Mouse (Mus musculus) thymus, postnatal 4 days (tissue): Measurements from ENCODE around the gene Plcxd2.

ENCODE experiments used
- DNase-seq: peaks from one replicate; pipeline ENCODE4 v3.0.0; 2021

The Plcxd2 gene

DNA sequence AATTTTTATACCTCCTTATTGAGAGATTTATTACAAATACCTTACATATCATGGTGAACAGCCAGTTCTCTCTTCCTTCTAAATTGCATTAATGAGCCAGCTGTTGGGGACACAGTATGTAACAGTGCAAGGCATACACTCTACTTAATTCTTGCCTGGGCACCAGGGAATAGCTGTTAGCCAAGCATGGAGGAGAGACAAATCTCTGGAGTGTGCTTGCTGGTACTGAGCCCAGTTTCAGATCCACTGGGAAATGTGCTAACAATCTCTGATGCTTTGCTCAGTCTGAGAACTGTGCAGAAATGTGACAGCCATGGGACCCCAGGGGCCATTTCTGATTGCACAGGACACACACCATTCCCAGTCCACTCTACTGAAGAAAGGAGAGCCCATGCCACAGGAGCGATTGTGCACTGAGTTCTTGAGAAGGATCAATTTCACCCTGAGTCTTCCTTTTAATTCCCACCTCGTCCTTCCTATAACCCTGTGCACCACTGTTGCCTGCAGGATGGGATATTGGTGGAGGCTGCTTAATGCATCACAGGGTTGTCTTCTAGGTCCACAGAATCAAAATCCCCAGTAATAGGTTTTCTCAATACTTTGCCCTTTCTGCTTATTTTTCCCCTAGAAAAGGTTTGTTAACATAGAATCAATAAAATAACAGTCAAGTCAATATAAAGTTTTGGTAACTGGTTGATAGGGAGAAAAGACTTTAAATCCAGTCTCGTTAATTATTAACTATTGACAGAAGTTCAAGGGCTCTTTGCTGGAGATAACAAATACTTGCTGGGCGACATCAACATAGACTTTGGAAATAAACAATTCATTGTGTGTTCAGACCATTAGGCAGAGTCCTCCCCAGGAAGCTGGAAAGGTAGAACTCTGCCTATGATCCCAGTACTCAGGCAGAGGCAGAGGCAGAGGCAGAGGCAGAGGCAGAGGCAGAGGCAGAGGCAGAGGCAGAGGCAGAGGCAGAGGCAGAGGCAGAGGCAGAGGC is 25.1 kb downstream of the Plcxd2 start:
- DNase-seq: no peak

DNA sequence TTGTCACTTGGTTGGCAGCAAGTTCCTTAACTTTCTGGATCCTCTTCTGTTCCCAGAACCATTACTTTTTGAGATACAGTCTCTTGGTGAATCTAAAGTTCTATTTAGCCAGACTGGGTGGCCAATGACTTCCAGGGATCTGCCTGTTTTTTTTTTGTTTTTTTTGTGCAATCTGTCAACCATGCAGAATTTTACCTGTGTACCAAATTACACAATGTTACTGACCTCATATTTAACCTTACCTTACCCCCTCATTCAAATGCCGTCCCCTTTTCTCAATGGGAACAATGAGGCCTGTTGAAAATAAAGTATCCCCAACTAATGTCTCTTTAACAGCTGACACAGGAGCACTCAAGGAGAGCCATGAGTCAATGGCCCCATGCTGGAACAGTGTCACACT is 33.8 kb downstream of the Plcxd2 start:
- DNase-seq: no peak

DNA sequence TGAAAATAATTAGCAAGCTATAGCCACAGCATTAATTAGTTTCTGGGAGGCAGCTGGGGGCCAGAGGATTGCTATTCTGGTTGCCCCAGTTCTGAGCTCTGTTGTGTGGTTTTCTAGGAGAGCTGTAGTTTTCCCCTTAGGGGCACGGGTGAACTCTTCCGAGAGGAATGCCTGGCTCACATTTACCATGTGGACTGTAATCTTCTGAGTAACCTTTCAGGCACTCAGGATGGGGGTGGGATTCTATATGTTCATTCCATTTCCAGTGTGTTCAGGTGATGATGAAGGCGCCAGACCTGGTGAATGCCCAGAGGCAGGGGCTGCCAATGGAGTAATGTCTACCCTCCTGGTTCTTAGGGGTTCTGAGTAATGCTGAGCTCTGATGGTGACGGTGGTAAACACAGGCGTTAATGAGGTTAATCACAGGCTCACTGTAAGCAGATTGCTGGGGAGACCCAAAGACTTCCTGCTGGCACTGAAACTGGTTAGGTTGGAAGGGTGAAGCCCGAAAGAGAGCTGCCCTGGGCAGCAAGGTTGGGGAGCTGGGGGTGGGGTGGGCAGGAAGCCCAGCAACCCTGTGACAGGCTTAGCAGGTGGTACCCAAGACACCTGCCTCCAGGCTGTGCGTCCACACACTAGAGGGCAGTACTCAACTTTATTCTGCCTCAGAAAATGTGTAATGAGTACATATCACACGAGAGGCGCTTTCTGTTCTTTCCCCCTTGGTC is 35.9 kb downstream of the Plcxd2 start:
- peak; percentile 47 for DNase-seq

DNA sequence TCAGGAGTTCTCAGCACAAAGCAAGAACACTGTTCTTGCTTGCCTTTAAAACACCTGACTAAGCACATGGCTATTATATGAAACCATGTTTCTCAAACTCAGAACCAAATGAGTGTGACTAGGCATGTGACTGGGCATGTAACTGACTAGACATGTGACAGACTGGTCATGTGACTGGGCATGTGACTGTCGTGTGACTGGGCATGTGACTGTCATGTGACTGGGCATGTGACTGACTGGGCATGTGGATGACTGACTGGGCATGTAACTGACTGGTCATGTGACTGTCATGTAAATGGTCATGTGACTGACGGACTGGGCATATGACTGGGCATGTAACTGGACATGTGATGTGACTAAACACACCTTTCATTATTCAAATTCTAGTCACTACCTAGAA is 39.8 kb downstream of the Plcxd2 start:
- no peak for DNase-seq

DNA sequence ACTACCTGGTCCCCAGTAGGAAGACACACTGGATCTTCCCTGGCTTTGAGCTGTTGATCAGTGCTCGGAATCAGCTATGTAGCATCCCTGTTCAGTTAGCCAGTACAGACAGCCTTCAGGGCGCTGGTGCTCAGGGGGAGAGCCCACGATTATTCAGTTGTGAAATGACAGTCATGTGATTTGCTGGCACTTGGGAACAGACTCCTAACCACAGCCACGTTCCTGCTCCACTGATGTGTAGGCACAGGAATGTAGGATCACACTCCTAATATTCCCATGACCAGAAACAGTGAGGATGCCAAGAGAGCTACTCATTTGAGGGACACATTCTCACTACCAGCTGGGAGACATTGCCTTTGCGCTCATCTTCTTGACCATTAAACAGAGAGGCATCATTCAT is 41.3 kb downstream of the Plcxd2 start:
- no peak for DNase-seq

DNA sequence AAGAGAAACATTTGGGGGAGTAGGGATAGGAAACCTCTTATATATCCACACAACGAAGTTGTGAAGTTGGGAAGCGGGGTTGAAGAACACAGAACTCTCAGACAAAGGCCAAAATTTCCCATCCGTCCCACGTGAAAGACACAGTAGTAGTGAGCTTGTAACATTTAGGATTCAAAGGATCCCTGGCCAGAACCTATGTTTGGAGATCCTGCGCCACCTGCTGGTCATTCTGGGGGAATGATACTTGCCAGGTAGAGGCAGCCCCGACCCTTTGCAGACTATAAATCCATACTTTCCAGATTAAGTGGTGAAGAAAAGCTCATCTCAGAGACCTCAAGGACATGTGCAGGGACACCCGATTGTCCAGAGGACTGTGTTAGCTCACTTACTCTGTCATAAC is 42.5 kb downstream of the Plcxd2 start:
- peak; percentile 77 for DNase-seq

DNA sequence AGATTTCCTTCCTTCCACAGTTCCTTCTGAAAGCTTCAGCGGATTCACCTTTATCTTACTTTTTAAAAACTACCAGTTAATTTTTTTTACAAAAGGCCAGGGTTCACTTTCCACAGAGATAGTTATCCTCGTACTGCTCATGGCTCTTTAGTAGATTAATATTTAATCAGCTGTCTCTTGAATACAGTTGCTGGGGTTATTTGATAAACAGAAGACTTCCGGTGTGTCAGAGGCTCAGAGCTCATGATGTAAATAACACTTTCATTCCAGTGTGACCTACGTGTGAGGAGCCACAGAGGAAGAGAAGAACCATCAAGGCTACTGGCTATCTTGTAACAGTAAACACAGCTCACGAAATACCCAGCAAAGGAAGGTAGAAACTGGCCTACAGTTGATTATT is 43.4 kb downstream of the Plcxd2 start:
- DNase-seq: no peak

DNA sequence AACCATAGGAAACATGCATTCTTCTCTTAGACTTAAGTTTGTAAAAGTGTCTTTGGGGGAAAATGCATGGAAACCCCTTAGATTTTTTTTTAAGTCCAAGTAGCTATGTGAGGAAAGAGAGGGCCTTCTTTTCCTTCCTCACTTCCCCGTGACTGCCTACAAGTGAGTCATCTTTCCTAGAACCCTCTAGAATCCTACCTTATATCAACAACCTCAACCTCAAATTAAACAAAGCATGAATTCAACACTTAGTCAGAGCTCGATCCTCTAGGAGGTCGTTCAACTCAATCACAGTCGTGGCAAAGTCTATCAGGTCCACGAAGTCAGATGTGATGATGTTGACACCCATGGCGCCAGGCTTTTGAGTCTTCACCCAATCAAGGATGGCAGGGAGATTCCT is 45.2 kb downstream of the Plcxd2 start:
- DNase-seq: no peak

DNA sequence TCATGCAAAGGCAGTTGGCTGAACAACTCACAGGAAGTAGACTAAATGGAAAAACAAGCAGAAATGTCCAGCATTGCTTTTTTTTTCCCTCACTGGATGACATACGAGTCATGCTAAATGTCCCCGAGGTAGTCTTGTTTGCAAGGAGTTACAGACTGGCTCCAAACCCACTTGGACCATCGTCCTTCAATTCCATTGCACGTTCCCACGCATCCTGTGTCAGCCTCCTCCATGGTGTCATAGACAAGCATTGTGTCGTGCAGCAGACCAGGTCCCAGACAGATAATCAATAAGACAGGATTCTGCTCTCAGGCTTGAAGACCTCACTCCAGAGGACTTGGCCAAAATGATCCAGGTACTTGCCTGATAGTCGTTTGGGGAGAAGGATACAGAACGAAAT is 46.2 kb downstream of the Plcxd2 start:
- no peak for DNase-seq

DNA sequence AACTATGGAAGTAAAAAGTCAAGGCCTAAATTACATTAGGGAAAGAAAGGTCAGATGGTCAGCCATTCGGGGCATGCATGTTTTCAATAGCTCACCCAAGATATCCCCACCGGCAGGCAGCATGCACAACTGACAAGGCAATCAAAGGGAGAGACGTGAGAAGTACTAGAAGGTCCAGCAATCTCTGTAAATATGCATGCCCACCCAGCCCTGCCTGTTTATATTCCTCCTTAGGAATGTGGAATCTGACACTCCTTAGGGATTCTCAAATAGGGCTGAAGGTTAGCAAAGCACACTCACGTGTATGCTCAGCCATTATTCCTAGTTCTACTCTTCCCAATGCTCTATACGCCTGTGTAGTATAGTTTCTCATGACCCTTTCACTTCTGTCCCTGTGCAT is 46.9 kb downstream of the Plcxd2 start:
- DNase-seq: no peak

DNA sequence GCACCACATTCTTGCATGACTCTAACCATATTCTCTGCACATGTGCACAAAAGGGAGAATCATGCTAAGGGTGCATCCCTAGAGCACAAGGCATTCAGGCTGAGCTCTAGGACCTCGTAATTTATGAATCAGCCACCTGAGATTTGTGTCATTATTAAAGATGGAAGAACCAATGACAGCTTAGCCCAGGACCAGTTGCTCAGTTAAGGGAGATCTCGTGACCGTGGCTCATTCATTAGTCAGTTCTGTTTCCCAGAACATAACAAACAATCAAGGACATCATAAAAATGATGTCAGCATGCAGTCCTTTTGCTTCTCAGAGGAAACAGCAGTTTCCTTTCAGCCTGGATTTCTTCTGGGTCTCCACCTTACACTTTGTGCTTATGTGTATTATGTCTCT is 49.0 kb downstream of the Plcxd2 start:
- DNase-seq: no peak

DNA sequence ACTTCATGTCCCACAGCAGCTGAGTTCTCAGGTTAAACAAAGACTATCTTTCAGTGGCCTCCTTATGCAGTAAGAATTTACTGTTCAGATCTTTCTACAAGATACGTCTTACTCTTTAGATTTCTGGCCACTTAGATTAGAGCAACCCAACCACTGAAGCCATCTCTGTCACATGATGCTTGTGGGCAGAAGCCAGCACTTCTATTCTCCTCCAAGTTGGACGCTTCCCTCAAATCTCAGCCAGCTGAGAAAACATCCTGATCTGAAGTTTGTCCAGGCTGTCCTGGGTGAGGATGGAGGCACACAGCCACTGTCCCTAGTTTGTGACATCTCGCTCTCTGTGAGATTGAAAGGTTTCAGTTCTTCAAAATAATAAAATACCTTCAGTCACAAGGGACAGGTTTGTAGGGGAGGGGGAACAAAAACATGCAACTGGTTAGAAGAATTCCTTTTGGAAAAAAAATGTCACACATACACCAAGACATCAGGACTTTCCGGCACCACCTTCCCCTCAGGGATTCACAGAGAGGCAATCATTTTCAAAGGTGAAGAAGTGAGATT is 53.5 kb downstream of the Plcxd2 start:
- DNase-seq: no peak

DNA sequence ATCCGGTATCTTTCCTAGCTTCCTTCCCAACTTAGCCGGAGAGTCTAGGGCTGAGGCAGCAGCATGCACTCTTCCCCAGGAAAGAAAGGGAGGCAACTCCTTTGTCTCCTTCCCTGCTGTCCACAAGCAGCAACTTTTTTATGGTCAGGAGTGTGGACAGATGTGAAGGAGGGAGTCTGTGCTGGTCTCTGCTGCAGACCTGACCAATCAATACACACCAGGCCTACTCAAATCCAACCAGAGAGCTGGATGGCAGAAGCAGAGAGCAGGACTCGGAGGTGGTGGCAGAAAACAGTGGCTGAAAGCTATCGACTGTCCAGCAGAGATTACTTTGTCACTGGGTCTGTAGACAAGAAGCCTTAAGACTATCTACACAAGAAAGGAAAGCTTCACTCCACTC is 56.6 kb downstream of the Plcxd2 start, which contains the start of gene Phldb2:
Gene Phldb2 (minus strand): TSS at position 205 of the 400 bp plus-strand sequence.
- DNase-seq: no peak

DNA sequence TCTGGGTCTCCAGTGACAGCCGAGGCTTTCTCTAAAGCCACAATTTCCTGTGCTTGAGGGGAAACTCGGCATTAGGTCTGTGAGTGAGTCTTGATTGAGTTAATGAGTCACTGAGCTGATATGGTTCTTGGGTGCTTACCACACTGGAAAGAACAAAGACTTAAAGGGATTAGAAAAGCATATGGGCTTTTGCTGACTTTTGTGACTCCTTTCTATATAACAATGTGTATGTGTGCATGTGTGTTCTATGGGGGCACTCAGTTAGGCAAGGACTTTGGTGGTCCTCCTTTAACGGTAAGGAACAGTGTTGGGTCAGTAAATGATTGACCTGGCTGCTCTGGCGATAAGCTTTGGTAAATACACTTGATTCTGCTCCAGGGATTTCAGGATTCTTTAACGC is 57.5 kb downstream of the Plcxd2 start:
- DNase-seq: no peak

DNA sequence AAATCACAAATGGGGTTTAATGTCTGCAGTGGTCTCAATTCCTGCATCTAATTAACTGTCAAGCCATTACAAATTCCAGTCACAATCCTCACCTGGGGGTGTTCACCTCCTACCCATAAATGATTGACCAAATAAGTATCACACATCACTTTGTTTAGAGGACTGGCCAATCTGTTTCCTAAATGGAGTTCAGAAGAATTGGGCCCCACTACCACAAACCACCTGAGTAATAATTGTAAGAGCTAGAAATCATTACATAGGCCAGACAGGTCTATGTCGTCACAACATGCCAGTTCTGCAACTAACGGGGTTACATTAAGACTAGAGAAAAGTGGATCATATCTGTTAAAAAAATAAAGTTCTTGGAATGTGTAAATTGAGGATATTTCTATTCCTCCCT is 58.0 kb downstream of the Plcxd2 start:
- DNase-seq: no peak

DNA sequence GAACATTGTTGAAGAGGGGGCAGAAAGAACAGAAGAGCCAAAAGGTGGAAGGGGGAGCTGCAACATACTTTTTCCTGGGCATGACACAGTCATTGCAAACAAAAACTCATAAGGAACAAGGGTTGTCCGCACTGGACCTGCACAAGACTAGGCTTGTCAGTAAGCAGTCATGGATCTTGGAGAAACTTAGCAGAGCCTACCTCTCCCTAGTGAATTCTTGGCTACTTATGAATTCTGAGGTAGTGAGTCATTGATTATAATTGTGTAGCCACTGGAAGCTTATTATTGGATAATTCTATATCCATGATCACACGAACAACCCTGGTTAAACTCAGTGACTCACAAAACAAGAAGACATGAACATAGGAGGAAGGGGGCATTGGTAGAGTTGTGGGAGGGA is 63.7 kb downstream of the Plcxd2 start:
- no peak for DNase-seq

DNA sequence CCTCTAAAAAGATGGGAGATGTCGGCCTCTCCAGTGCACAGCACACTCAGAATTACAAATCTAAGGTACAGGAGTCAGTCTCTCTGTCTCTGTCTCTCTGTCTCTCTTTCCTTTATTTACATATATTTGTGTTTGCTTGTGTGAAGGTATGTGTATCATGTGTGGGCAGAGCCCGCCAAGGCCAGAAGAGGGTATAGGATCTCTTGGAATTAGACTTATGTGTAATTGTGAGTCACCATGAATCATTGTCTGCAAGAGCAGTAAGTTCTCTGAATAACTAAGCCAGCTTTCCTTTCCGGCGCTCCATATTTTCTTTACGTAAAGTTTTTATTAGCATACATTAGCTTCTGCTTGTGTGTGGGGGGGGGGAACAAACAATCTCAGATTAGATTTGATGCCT is 64.4 kb downstream of the Plcxd2 start:
- DNase-seq: no peak

DNA sequence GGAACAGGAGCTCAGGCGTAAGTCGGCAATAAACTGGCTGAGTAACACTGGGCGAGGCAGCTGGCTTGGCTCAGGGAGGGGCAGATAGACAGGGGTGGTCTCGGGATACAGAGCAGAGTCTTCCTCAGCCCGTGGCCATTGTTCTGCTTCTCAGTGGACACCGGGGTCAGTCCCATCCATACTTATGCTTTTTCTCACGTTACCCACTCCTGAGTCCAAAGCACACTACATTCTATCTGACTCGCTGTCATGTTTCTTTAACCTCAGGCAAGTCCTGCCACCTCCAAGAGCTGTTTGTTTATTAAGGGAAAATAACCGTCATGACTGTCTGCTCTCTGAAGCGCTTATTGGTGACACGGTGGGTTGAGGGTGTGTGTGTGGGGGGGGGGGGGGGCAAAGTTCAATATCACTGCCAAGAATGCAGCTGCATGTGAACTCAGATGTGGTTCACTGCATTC is 64.8 kb downstream of the Plcxd2 start:
- DNase-seq: no peak

DNA sequence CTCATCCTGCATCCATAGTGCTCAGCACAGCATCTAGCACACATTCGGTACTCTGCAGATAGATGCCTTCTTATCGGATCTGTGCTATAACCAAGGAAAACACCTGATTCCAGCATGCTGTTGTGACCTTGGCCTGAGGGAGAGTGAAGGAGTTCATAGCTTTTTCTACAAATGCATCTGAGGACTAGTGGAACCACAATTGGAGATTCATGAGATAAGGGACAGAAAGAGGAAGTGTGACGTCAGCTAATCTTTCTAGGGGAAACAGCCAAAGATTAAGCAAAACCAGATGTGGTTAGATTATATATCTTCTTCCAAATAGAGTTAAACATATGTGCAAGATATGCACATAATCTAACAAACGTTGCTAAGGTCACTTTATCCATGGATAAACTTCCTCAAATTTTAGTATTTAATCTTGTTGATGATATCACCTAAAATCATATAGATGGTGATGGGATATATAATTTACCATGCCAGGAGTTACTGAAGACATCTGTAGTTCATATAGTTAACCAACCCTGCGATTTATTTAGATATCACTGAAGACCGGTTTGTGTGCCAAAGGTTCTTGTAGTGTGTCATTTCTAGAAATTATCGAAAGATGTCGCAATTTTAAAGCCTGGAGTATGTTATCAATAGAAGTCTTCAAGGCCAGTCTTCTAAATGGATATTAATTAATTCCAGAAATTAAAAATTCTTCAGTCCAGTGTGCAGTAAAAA is 67.7 kb downstream of the Plcxd2 start:
- no peak for DNase-seq

DNA sequence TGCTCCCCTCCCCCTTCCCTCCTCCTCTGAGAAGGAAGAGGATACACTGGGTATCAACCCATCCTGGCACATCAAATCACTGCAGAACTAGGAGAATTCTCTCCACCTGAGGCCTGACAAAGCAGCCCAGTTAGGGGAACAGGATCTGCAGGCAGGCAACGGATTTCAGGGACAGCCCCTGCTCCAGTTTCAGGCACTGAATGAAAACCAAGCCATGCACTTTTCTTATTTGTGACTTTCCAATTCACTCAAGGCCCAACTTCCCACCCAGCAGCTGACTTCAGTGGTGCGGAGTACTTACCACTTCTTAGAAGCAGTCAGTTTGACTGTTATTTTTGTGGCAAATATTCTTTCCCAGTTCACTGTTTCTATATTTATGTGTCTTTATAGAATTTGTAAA is 69.3 kb downstream of the Plcxd2 start:
- DNase-seq: no peak

DNA sequence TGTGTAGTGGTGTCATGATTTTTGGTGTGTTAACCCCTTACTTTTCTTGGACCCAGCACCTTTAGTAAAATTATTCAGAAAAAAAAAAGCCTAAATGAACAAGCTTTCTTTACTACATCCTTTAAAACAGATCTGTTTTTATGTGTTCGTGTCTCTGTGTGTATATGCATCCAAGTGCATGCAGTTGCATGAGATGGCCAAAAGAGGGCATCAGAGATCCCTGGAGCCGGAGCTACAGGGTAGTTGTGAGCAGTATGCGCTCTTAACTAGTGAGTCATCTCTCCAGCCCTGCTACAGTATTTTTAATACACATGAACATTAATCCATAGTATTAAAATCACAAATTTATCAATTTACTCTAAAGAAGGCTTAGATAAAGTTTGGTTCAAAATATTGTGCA is 70.6 kb downstream of the Plcxd2 start:
- DNase-seq: no peak

DNA sequence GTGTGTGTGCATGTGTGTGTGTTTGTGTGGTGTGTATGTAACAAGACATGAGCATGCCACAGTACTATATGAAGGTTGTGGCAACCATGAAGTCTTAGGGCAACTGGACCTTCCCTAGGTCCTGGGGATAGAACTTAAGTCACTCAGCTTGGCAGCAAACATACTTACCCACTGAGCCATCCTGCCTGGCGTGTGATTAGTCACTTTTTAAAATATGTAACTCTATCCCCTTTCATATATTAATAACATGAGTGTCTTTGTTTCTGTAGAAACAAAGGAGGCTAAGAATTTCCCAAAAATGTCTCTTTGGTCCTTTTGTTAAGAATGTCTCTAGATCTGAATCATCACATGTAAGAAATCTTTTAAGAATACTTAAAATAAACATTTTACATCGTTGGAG is 72.6 kb downstream of the Plcxd2 start:
- no peak for DNase-seq

DNA sequence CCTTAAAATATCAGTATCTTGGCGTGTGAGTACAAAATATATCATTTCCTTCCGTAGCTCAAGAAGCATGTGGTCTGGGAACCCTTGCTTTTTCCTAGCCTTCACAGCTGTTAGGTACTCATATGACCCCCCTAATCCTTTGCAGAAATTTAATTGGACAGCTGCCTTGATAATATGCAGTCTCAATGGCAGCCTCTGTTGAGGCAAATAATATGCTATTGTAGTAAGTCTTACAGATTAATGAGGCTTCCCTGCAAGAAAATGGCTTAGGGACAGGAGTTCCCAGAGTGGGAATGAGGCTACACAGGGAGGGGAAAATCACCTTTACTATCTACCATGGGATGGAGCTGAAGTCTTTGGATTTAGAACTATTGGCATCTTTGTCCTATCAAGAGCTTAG is 73.5 kb downstream of the Plcxd2 start:
- no peak for DNase-seq
